Mouse (Mus musculus): Measurements from ENCODE around the gene Unc5b.
"Not testable (repeated sequence)": the region's sequence is repeated elsewhere in the genome, so short reads cannot be mapped to it uniquely, and the experiment has no call there.

The Unc5b gene

DNA sequence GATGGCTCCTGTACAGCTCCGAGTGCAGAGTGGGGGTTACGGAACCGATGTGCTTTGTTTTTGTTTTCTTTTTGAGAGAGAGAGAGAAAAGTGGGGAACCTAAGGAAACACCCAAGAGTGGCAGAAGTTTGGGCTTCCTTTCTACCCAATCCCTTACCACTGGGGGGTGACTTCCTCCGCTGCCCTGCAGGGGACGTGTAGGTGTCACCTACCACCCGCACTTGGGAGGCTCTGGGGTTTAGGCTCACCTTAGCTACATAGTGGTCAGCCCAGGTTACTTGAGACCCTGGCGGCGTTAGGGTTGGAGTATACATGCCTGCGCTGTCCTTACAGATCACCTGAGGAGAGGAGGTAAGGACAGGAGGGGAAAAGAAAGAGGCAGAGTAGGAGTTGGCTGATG lies 78.1 kb downstream of the Unc5b start:
- DNase-seq (ENCODE audit: low spot score in 2 of 2) = peak; percentile 39 to 40

DNA sequence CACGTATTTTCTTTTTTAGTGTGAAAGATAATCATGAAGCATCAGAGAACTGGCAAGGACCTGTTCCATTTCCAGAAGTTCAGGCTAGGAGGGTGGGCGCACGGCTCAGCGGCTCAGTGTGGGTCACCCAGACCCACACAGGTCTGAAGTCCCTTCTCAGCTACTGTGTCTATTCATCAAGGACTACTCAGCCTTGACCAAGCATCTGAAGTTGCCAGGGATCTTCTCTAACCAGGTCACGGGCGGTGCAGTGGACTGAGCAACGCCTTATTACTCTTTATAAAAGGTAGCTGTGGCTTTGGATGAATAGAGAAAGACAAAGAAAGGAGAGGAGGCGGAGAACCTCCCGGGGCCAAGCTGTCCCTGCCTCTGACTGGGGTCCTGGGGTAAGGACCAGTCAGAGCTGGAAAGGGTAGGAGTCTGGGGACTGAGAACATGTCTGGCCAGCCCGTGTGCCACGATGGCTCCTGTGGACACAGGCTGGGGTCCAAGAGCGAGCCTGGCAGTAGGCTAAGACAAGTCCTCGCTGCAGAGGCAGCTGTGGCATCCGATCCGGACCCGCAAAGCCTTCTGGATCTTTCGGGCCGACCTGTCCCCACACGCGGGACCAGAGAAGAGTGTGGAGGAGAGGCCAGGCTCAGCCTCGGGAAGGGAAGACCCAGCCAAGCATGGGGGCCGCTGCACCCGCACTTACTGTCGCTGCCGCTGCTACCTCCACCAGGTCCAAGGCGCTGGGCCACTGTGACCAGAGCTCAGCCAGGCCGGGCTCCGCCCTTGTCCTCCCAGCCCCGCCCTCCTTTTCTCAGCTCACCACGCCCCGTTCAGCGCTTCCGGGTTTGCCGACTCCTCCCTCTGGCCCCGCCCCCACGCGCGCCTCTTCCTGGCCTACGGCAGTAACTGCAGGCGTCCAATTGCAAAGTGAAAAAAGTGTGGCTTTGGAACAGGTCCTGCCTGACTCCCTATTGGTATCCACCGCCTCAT lies 79.1 kb downstream of the Unc5b start, which contains the start of gene Slc29a3:
TSS of gene Slc29a3 (minus strand) at position 755 of the 981 bp plus-strand sequence.
- DNase-seq (ENCODE audit: low spot score in 2 of 2) = peak; percentile 92 to 99

DNA sequence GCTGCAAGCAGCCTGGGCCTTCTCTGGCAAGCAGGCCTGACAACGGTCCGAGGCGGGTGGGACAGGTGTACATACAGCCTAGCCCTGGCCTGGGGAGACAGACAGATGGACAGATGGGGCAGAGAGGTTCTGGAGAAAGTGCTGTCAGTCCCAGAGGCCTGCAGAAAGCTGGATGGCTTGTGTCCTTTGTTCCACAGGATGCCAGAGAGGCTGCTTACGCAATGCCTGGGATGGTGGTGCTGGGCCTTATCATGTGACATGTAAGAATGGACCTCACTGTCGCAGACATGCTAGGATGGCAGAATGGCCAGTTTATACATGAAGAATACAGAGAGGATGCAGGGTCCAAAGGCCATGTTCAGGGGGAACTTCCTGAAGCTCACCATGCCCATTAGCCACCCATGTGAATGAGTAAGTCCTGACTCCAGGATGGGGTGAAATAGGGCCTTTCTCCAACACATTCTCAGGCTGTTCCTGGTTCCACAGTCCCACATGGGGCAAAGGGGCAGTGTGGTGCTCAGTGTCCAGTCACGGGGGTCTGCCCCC lies 83.6 kb downstream of the Unc5b start:
- no peak for DNase-seq (ENCODE audit: low spot score in 2 of 2)

DNA sequence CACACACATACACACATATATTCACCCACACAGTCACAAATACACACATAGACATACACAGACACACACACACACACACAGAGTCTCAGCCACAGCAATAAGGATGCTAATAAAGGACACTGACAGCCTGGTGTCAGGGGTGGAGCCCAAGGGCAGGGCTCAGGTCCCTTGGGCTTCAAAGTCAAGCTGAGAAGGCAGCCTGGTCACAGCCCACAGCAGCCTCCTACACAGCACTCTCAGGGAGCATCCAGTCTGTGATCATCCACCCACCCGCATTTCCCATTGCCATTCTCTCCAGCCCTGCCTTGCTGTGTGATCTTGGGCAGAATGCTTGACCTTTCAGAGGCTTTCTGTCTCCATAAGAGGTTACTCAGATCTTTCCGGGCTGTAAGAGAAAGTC lies 84.9 kb downstream of the Unc5b start:
- DNase-seq (ENCODE audit: low spot score in 2 of 2) = no peak

DNA sequence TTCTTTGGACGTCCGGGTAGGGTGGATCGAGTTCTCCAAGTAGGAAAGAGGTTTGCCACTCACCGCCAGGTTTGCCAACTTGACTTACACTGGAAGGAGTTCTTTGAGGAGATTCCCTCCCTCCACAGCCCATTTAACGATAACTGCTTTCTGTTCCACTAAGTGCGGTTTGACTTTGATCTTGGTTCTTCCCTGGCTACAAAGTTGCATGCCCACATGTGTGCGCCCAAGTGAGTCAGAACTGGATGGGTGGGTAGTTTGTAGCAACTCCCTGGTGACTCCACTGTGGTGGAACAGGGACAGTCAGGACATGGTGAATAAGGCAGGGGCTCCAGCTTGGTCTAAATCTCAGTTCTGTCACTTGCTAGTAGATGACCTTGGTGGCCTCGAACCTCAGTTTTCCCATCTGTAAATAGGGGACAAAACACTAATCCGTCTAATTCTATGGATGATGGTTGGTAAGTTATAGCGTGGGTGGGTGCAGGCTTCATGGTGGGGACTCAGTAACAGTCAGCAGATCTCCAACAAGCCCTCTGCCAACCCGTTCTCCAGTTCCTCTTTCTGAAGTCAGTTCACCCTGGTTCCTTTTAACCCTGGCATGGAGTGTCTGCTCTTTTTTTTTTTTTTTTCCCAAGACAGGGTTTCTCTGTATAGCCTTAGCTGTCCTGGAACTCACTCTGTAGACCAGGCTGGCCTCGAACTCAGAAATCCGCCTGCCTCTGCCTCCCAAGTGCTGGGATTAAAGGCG lies 86.7 kb downstream of the Unc5b start:
- no peak for DNase-seq (ENCODE audit: low spot score in 2 of 2)

DNA sequence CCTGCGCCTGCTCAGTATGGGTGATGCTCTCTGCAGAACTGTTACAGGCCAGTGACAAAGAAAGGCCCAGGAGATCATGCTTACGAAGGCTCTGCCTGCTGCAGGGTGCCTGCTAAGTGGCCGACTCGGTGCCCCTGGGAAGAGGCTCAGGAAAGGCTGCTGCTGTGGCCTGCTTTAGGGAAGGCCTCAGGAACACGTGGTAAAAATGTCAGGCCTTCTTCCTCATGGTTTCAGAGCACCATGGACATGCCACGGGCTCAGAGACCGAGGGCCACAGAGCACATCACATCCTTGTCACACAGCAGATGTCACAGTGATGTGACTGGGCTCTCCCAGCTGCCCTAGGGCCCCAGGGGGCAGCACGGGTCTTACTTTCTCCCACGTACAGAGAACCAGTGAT lies 87.7 kb downstream of the Unc5b start:
- DNase-seq (ENCODE audit: low spot score in 2 of 2) = no peak

DNA sequence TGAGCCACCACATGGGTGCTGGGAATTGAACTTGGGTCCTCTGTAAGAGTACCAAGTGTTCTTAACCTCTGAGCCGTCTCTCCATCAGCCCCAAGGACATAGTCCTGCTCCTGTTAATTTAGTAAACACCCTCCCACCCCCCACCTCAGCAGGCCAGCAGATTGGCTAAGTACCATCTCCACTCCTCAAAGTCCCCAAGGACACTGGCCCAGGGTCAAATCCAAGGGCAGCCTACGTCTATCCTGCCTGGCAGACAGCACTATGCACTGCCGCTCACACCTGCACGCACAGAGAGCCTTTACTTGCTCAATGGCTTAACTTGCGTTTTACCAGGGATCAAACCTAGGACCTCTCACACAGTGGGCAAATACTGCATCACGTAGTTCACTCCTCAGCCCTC lies 88.4 kb downstream of the Unc5b start:
- DNase-seq (ENCODE audit: low spot score in 2 of 2) = no peak

DNA sequence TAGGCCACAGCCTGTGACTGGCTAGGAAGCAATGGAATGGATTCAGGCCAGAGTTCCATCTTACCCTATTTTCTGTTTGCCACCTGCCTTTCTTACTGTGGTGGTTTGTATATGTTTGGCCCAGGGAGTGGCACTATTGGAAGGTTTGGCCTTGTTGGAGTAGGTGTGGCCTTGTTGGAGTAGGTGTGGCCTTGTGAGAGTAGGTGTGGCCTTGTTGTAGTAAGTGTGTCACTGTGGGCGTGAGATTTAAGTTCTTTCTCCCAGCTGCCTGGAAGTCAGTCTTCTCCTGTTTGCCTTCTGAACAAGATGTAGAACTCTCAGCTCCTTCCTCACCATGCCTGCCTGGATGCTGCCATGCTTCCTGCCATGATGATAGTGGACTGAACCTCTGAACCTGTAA lies 89.1 kb downstream of the Unc5b start:
- DNase-seq (ENCODE audit: low spot score in 2 of 2) = not testable (repeated sequence)

DNA sequence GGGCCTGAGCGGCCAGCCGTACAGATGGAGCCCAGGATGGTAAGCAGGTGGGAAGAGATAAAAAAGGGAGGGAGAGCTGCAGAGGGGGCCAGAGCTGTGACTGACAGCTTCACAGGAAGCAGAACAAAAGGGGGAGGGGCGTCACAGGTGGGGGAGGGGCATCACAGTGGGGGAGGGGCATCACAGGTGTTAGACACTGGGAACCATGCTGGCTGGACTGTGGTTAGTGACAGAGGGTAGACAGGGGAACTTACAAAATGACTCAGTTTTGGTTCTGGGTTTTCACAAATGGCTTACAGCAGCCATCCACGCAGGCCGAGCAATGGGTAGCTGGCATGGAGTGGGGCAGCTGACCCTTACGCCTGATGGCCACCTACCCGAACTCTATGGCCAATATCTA lies 89.9 kb downstream of the Unc5b start:
- peak in 1 of 2 experiments; percentile 25 for DNase-seq (ENCODE audit: low spot score in 2 of 2)

DNA sequence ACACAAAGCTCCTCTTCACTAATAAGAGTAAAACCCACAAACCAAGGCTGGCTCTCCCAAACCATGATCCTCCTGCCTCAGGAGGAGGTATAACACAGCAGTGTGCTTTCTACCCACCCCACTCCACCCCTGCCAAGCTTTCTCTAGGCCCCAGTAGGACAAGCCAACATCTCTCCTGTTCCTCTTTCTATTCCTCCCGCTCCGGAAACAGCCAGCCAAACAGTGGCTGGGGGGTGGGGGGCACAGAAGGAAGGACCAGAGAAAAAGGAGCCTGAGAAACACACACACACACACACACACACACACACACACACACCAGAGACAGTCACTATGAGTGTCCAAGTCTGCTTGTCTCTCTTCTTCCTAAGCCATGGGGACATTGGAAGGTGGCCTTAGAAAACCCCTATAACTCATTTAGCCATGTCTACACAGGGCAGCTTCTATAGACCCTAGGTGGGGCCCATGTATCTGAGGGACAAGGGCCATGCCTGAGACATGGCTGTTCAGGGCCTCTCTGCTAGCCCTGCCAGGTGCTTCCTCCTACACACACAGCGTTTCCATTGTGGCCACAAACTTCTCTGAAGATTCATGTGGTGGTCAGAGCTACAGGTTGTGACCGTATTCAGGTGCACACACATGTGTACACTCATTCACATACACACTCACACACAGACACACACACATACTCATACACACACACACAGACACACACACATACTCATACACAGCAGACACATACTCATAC lies 91.6 kb downstream of the Unc5b start:
- DNase-seq (ENCODE audit: low spot score in 2 of 2) = peak in 1 of 2 experiments; percentile 21

DNA sequence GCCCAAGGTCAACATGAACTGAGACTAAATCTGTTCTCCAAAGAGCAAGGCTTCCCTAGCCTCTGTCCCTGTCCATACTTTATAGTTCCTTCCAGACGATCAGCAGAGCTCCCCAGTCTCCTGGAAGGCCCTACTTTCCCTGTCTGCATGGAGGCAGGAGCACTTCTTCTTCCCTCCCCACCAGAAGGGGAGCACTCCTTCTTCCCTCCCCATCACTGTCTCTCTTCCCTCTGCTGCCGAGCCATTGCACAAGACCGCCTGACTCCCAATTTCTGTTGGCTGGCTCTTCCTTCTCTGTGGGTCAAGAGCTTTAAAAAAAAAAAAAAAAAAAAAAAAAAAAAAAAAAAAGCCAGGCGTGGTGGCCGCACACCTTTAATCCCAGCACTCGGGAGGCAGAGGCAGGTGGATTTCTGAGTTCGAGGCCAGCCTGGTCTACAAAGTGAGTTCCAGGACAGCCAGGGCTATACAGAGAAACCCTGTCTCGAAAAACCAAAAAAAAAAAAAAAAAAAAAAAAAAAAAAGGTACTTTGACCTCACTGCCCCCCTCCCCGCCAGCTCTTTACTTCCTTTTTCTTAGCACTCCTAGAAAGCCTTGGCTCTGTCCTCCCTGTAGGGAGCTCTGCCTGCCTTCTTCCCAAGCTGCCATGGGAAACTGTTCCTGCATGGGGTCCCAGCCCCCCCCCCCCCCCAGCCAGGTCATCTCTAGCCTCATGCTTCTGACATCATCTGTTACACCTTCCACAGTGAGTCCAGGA lies 93.3 kb downstream of the Unc5b start:
- no peak for DNase-seq (ENCODE audit: low spot score in 2 of 2)

DNA sequence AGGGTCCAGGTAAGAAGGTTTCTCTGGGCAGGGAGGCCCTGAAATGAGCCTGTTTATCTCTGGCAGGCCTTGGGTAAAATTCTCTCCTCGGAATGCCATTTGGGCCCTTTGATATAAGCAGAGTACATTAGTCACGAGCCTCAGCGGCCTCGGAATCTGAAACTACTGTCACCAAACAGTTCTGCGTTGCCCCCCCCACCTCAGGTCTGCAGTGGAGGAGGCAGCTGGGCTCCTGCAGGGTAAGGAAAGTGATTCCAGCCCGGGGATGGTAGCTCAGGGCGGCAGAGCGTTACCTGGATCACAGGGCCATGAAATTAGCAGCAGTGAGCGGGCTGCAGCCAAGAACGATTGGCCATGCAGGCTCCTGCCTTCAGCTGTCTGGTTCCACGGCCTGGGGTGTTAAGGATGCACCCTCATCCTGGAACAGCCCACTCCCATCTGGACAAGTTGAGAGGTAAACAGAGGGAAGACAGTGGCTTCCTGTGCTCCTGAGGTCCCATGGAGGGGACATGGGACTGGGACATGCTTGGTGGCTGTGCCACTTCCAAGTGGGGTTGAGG lies 94.1 kb downstream of the Unc5b start:
- DNase-seq (ENCODE audit: low spot score in 2 of 2) = no peak

DNA sequence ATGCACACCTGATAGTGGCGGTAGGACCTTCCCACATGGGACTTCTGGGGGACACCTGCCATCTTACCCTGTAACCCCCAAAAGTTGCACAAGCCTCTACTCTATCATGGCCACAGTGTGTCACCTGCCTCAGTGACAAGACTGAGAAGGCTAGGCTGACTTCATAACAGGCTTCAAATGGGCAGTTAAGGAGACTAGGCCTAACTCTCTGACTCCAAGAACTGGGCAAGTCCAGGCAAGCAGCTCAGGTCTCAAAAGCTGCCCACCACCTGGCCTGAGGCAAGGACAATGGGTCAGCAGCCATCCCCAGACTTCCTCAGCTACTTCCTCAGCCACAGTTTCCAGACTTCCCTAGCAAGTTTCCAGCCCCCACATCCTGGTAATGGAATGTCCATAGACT lies 95.6 kb downstream of the Unc5b start:
- DNase-seq (ENCODE audit: low spot score in 2 of 2) = no peak

DNA sequence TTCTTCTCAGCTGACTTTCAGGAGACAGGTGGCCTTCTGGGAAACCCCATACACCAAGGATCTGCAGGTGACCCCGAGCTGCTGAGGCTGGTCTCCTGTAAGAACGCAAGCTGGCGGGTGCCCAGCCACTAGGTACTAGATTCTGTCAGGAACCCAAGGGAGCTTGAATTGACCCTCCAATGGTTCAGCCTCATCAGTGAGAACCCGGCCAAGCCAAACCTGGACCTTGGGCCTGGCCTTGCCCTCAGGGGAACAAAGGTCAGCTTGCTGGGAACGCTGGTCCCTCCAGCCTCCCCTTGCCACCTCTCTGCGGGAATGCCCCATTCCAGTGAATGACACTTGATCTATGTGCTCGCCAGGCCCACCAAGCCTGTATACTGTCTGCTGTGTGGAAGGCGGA lies 97.9 kb downstream of the Unc5b start:
- no peak for DNase-seq (ENCODE audit: low spot score in 2 of 2)

DNA sequence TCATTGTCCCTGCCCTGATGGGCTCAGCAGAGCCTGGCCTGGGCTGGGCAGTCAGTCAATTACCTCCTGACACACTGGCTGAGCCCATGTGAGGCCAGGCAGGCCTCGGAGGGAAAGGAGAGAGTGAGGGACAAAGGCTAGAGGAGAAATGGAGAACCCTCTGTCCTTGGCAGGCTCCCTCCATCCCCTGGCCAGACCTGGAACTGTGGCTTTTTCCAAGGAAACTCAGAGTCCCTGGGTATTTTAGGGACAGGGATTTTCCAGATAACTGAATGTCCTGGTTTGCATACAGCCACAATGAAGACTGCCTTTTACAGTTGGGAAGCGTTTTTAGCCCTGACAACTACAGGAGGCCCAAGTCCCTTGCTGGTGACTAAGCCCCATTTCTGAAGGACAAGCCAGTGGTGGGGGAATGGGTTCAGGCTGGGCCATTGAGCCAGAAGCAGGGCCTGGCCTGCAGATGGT lies 99.0 kb downstream of the Unc5b start:
- no peak for DNase-seq (ENCODE audit: low spot score in 2 of 2)

DNA sequence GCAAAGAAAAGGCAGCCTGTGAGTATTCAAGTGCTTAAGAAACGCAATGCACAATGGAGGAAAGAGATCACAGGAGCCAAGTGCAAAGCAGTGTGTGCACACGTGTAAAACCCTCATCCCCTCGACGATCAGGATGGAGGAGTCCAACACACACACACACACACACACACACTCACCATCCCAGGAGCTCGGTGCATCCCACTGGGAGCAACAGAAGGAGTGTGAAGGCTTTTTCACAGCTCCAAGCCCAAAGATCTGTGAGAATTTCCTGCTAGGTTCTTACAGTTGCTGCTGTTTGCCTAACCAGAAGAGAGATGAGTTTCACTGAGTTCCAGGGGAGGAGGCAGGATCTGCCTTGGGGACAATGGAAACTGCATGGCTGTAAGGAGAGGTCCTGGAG lies 99.6 kb downstream of the Unc5b start:
- DNase-seq (ENCODE audit: low spot score in 2 of 2) = no peak

DNA sequence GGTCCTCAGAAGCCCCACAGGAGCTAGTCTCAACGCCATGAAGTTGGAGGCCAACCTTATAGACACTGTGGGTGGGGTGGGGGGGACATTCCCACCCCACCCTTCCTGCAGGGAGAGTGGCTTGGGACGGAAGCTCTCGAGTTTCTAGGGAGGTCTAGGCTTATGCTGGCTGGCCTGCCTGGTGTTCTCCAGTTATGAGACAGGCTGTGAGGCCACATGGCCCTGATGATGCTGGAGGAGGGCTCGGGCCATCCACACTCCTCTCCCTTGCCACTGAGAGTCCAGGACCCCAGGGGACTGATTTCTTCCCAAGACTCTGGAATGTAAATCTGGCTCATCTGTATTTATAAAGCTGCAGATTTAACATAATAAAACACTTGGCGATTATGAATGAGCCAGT lies 104.1 kb downstream of the Unc5b start:
- DNase-seq (ENCODE audit: low spot score in 2 of 2) = no peak

DNA sequence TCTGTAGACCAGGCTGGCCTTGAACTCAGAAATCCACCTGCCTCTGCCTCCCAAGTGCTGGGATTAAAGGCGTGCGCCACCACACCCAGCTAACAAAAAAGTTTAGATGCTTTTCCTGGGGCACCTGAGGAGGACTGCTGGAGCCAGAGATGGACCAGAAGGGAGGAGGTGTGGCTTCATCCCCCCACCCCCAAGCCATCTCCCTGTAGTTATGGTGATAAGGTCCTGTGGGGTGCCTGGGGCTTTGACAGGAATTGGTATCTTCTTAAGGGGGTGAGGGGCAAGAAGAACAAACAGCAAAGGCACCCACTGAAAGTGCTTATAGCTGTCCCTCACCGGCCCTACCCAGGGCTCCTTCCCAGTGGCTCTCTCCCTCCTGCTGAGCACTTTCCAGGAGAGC lies 104.5 kb downstream of the Unc5b start:
- no peak for DNase-seq (ENCODE audit: low spot score in 2 of 2)

DNA sequence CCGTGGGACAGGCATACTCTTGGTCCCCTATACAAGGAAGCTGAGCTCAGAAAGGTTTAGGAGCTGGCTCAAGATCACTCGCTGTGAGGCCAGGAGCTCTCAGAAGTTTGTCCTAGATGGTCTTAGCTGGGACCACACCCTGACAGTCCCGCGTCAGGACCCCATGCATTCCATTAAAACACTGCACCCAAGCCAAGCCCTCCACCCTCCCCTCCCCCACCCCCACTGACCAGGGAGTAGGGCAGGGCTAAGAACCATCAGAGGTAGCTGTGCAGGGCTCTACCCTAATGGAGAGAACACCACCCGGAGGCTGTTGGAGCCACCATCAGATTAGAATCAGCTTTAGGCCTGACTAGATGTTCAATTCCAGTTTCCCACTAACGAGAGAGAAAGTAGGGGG lies 106.9 kb downstream of the Unc5b start:
- DNase-seq (ENCODE audit: low spot score in 2 of 2) = no peak

DNA sequence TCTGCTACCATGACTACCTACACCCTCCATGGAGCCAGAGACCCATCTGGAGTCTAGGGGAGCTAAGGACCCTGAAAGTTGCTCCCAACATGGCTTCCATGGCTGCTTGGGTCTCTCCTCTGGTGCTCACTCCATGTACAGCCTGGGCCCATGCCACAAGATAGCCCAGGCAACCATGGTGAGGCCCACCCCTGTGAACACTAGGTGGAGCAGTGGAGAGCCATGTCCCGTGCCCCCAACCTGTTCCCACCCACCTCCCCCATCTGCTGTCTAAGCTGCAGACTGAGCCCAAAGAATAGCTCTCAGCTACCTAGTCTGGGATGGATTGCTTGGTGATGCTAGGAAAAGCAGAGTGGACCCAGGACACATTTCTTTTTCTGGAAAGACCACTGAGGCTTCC lies 108.0 kb downstream of the Unc5b start:
- peak in 1 of 2 experiments; percentile 38 for DNase-seq (ENCODE audit: low spot score in 2 of 2)

DNA sequence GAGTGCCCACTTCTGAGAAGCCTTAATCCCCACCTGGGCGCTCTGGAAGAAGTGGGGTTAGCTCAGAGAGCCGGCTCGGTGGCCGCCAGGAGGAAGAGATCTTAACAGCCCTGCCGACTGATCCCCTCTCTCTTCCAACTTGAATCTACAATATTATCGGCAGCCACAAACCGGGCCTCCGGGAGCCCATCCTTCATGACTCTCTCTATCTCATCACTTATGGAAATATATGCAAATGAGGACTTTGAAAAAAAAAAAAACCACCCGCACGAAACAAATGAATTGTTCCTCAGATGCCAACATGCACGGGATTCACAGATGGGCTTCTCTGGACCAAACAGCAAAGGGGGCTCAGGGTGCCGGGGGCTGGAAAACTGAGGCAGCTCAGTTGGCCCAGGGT lies 109.7 kb downstream of the Unc5b start:
- no peak for DNase-seq (ENCODE audit: low spot score in 2 of 2)

Measured in thymus, postnatal 10 days (tissue).